Mouse (Mus musculus) E14TG2a.4 (cell line): ENCODE data around the gene Dhx37.

Experiments
- CTCF ChIP-seq: conservative IDR thresholded peaks from 2 replicates; pipeline ENCODE4 v1.5.1; 2014; ENCODE audit warnings: low read length
- NANOG ChIP-seq: IDR thresholded peaks from 2 replicates; pipeline ENCODE4 v1.6.1; 2014; ENCODE audit warnings: borderline replicate concordance, low read length, mixed read lengths
- POU5F1 ChIP-seq: IDR thresholded peaks from 2 replicates; pipeline ENCODE4 v1.6.1; 2014; ENCODE audit warnings: low read length, borderline replicate concordance

DNA sequence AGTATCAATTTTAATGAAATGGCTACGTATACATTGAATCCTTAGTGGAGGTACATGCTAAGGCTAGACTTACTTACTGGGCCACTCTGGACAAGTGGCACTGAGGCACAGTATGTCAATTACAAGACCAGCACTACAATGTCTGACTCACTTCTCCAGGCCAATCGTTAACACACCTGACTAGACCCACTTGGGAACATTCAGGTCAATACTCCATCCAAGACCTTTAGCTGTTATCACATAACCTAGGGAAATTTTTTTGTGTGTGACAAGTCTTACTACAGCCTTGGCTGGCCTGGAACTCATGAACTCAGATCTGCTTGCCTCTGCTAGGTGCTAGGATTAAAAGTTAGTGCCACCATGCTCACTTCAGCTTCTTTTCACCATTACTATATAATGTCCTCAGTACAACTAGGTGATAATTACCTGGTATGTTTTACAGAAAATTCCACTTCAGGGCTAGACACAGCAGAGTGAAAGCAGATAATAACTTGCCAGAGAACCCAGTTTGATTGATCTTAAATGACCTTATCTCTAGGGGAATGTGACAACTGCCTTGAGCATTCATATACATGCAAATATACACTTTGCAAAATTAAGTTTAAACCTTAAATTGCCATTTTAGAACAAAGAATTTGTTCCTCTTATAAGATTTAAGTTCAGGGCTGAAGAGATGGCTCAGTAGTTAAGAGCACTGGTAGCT, 49.3 kb downstream of the Dhx37 start:
- TF ChIP-seq CTCF (no peak), POU5F1 (no peak), NANOG (no peak)
